Mouse (Mus musculus): ENCODE data around the gene Vrk3.
A peak's percentile ranks its signal among the peaks of the same experiment; 100 is the strongest.
"Not testable (repeated sequence)": the region's sequence is repeated elsewhere in the genome, so short reads cannot be mapped to it uniquely, and the experiment has no call there.

Vrk3 gene

GRCm38 (mm10) chr7:44748101-44749044 lies at the start of gene Vrk3:
Gene Vrk3 (plus strand): TSS chr7:44748413.
- peak; percentile 75 for DNase-seq (ENCODE audit: low spot score)

- no peak for DNase-seq (ENCODE audit: low spot score)
Observed at GRCm38 (mm10) chr7:44701921-44702320, 46.3 kb upstream of the Vrk3 start.

- no peak for DNase-seq (ENCODE audit: low spot score)
Observed at GRCm38 (mm10) chr7:44702985-44703384, 45.2 kb upstream of the Vrk3 start.

- DNase-seq (ENCODE audit: low spot score), result no peak
Observed at GRCm38 (mm10) chr7:44704363-44704762, 43.9 kb upstream of the Vrk3 start.

GRCm38 (mm10) chr7:44705086-44705485 lies 43.1 kb upstream of the Vrk3 start:
- DNase-seq (ENCODE audit: low spot score), result no peak

- DNase-seq (ENCODE audit: low spot score), result no peak
Observed at GRCm38 (mm10) chr7:44706322-44706721, 41.9 kb upstream of the Vrk3 start.

GRCm38 (mm10) chr7:44707169-44707675 lies 41.0 kb upstream of the Vrk3 start:
- no peak for DNase-seq (ENCODE audit: low spot score)

- DNase-seq (ENCODE audit: low spot score), result not testable (repeated sequence)
Observed at GRCm38 (mm10) chr7:44708093-44708492, 40.1 kb upstream of the Vrk3 start.

- no peak for DNase-seq (ENCODE audit: low spot score)
Observed at GRCm38 (mm10) chr7:44708574-44708973, 39.6 kb upstream of the Vrk3 start, which contains the start of gene Izumo2. Gene Izumo2 (plus strand): TSS chr7:44708742.

GRCm38 (mm10) chr7:44709881-44710280 lies 38.3 kb upstream of the Vrk3 start:
- no peak for DNase-seq (ENCODE audit: low spot score)

GRCm38 (mm10) chr7:44722058-44722457 lies 26.2 kb upstream of the Vrk3 start:
- DNase-seq (ENCODE audit: low spot score), result no peak

GRCm38 (mm10) chr7:44724316-44724715 lies 23.9 kb upstream of the Vrk3 start:
- DNase-seq (ENCODE audit: low spot score), result no peak

GRCm38 (mm10) chr7:44726343-44726742 lies 21.9 kb upstream of the Vrk3 start:
- no peak for DNase-seq (ENCODE audit: low spot score)

- DNase-seq (ENCODE audit: low spot score), result no peak
Observed at GRCm38 (mm10) chr7:44727151-44727550, 21.1 kb upstream of the Vrk3 start.

- no peak for DNase-seq (ENCODE audit: low spot score)
Observed at GRCm38 (mm10) chr7:44728082-44728975, 19.9 kb upstream of the Vrk3 start.

- DNase-seq (ENCODE audit: low spot score), result no peak
Observed at GRCm38 (mm10) chr7:44733723-44734122, 14.5 kb upstream of the Vrk3 start.

- no peak for DNase-seq (ENCODE audit: low spot score)
Observed at GRCm38 (mm10) chr7:44741361-44741760, 6.9 kb upstream of the Vrk3 start.

GRCm38 (mm10) chr7:44744270-44744669 lies 3.9 kb upstream of the Vrk3 start:
- DNase-seq (ENCODE audit: low spot score), result no peak

- DNase-seq (ENCODE audit: low spot score), result no peak
Observed at GRCm38 (mm10) chr7:44745076-44745475, 3.1 kb upstream of the Vrk3 start.

- DNase-seq (ENCODE audit: low spot score), result no peak
Observed at GRCm38 (mm10) chr7:44747115-44747514, 1.1 kb upstream of the Vrk3 start.

- DNase-seq (ENCODE audit: low spot score), result not testable (repeated sequence)
Observed at GRCm38 (mm10) chr7:44750950-44751349, 2.7 kb downstream of the Vrk3 start, which contains the start of gene Zfp473. Gene Zfp473 (minus strand): TSS chr7:44751050.

- DNase-seq (ENCODE audit: low spot score), result no peak
Observed at GRCm38 (mm10) chr7:44757164-44757563, 9.0 kb downstream of the Vrk3 start.
